Mouse (Mus musculus) heart, embryonic 10.5 days (tissue): ENCODE measurements around the gene Galnt15. TPM values are rescaled to one million over a fixed set of nuclear protein-coding genes. Genes with fewer than 3 reads are reported as not detected.

Source experiments
- DNase-seq: peaks from one replicate; pipeline ENCODE4 v3.0.0-alpha.2; 2017; ENCODE audit warnings: low spot score
- H3K27ac ChIP-seq: fragments of 300-500 bp; sonication (generic); 2 replicates; pipeline ENCODE4 v1.5.1; 2016; ENCODE audit warnings: mild to moderate bottlenecking
- H3K27me3 ChIP-seq: fragments of 300-500 bp; sonication (generic); 2 replicates; pipeline ENCODE4 v1.6.1; 2016; ENCODE audit warnings: mild to moderate bottlenecking; ENCODE audit not compliant: poor library complexity, insufficient read depth, severe bottlenecking
- H3K36me3 ChIP-seq: fragments of 300-500 bp; sonication (generic); 2 replicates; pipeline ENCODE4 v1.6.1; 2016; ENCODE audit warnings: mild to moderate bottlenecking, moderate library complexity
- H3K4me1 ChIP-seq: fragments of 300-500 bp; sonication (generic); 2 replicates; pipeline ENCODE4 v1.6.1; 2016; ENCODE audit warnings: mild to moderate bottlenecking
- H3K4me3 ChIP-seq: fragments of 300-500 bp; sonication (generic); 2 replicates; pipeline ENCODE4 v1.5.1; 2016; ENCODE audit warnings: mild to moderate bottlenecking, moderate library complexity
- H3K9me3 ChIP-seq: fragments of 300-500 bp; sonication (generic); 2 replicates; pipeline ENCODE4 v1.6.1; 2016; ENCODE audit warnings: mild to moderate bottlenecking, moderate library complexity
- WGBS: fragments of 180-500 bp; shearing (Covaris S2); methylation state at CpG from one replicate; pipeline ENCODE4 v1.1.7; 2016; 5-methylcytosine and 5-hydroxymethylcytosine counted together
- polyA plus RNA-seq: library from polyadenylated mRNA; unstranded; fragments of >200 nt; fragmentation: Nextera tagmentation; extraction: Ambion mirVana; gene quantifications from 2 replicates; pipeline ENCODE4 v1.2.1, GENCODE M21; 2016

The Galnt15 gene
- polyA plus RNA-seq, 1 experiment from 2014 or later = 0.18 TPM

GRCm38 (mm10) chr14:32097691-32098090, 68.9 kb downstream of the Galnt15 start:
- no peaks in the 10 kb centered on the region for H3K9me3 ChIP-seq
- no peaks in the 10 kb centered on the region; the same call in 1 of the 2 replicates for H3K4me1 ChIP-seq
- DNase-seq = no peak
- no peaks in the 10 kb centered on the region for H3K27me3 ChIP-seq
- H3K36me3 ChIP-seq = peaks cover 87% of the 10 kb centered on the region
- no peak overlapping the region for H3K4me3 ChIP-seq
- H3K27ac ChIP-seq = no peak overlapping the region
- WGBS = 90% methylated on average over 7 of the region's 7 CpGs

- 86% methylated on average over 3 of the region's 3 CpGs for WGBS
- DNase-seq = no peak
- Histone ChIP-seq H3K9me3 (no peaks in the 10 kb centered on the region), H3K36me3 (peaks cover 89% of the 10 kb centered on the region), H3K4me3 (no peak overlapping the region), H3K4me1 (no peaks in the 10 kb centered on the region; the same call in 1 of the 2 replicates), H3K27me3 (no peaks in the 10 kb centered on the region), H3K27ac (no peak overlapping the region)
Observed at GRCm38 (mm10) chr14:32098951-32099350, 70.2 kb downstream of the Galnt15 start.

GRCm38 (mm10) chr14:32103556-32103955, 74.8 kb downstream of the Galnt15 start:
- Histone ChIP-seq H3K36me3 (peaks cover 50% of the 10 kb centered on the region), H3K4me3 (no peak overlapping the region), H3K9me3 (no peaks in the 10 kb centered on the region), H3K4me1 (peaks cover 6% of the 10 kb centered on the region; the same call in 1 of the 2 replicates), H3K27ac (no peak overlapping the region), H3K27me3 (no peaks in the 10 kb centered on the region)
- 82% methylated on average over 4 of the region's 4 CpGs for WGBS
- DNase-seq = no peak

GRCm38 (mm10) chr14:32105663-32106062, 76.9 kb downstream of the Galnt15 start:
- Histone ChIP-seq H3K27me3 (no peaks in the 10 kb centered on the region), H3K9me3 (no peaks in the 10 kb centered on the region), H3K27ac (no peak overlapping the region), H3K4me3 (no peak overlapping the region), H3K36me3 (peaks cover 29% of the 10 kb centered on the region), H3K4me1 (peaks cover 6% of the 10 kb centered on the region; the same call in 1 of the 2 replicates)
- 30% methylated on average over 7 of the region's 7 CpGs for WGBS
- DNase-seq = no peak

- peaks cover 6% of the 10 kb centered on the region; the same call in 1 of the 2 replicates for H3K4me1 ChIP-seq
- DNase-seq = no peak
- H3K36me3 ChIP-seq = peaks cover 20% of the 10 kb centered on the region
- H3K9me3 ChIP-seq = no peaks in the 10 kb centered on the region
- H3K4me3 ChIP-seq = no peak overlapping the region
- no peaks in the 10 kb centered on the region for H3K27me3 ChIP-seq
- no peak overlapping the region for H3K27ac ChIP-seq
- 89% methylated on average over 4 of the region's 4 CpGs for WGBS
Observed at GRCm38 (mm10) chr14:32106911-32107310, 78.1 kb downstream of the Galnt15 start.

Other genes starting within 250 kb of the Galnt15 start
- 7.1 and 7.3 TPM in 2 replicates for gene Ankrd28, start 198.3 kb upstream of the Galnt15 start, polyA plus RNA-seq
- gene Oxnad1, start 56.4 kb downstream of the Galnt15 start, polyA plus RNA-seq = 26.5 and 36.6 TPM in 2 replicates
- gene Dph3, start 56.7 kb downstream of the Galnt15 start, polyA plus RNA-seq = 90.6 and 102 TPM in 2 replicates
- gene Msmb, start 113.0 kb downstream of the Galnt15 start, polyA plus RNA-seq = not detected in 2 replicates
- gene Ncoa4, start 130.9 kb downstream of the Galnt15 start, polyA plus RNA-seq = 102 and 112 TPM in 2 replicates
- gene Timm23, start 172.9 kb downstream of the Galnt15 start, polyA plus RNA-seq = 370 and 414 TPM in 2 replicates
- 32.7 and 35.3 TPM in 2 replicates for gene Parg, start 173.0 kb downstream of the Galnt15 start, polyA plus RNA-seq